Mouse (Mus musculus) olfactory bulb, adult 2 months (tissue): ENCODE data around the gene Ggt7. TPM values are rescaled to one million over a fixed set of nuclear protein-coding genes. Genes with fewer than 3 reads are reported as not detected.
"Not testable (repeated sequence)": the region's sequence is repeated elsewhere in the genome, so short reads cannot be mapped to it uniquely, and the experiment has no call there.

Experiments used
- H3K27ac ChIP-seq: fragments of 200-500 bp; 2 replicates; pipeline ENCODE4 v1.5.1; 2012; ENCODE audit warnings: low read depth, low read length; ENCODE audit not compliant: insufficient read depth
- H3K4me1 ChIP-seq: fragments of 200-500 bp; 2 replicates; pipeline ENCODE4 v1.6.1; 2012; ENCODE audit warnings: low read length; ENCODE audit not compliant: control insufficient read depth, insufficient read depth
- H3K4me3 ChIP-seq: fragments of 200-500 bp; 2 replicates; pipeline ENCODE4 v1.5.1; 2012; ENCODE audit warnings: mild to moderate bottlenecking, low read depth, low read length, moderate library complexity; ENCODE audit not compliant: insufficient read depth
- CTCF ChIP-seq: fragments of 200-500 bp; IDR thresholded peaks from 2 replicates; pipeline ENCODE4 v1.5.1; 2012; ENCODE audit warnings: low read depth, mild to moderate bottlenecking, low read length, moderate library complexity; ENCODE audit not compliant: insufficient read depth
- POLR2A ChIP-seq: fragments of 200-500 bp; IDR thresholded peaks from 2 replicates; pipeline ENCODE4 v1.6.1; 2012; ENCODE audit warnings: mild to moderate bottlenecking, low read depth, low read length, moderate library complexity; ENCODE audit not compliant: insufficient read depth
- WGBS: fragments of 180-500 bp; shearing (Covaris S2); methylation state at CpG from one replicate; pipeline ENCODE4 v1.1.7; 2018; 5-methylcytosine and 5-hydroxymethylcytosine counted together
- polyA plus RNA-seq: library from polyadenylated mRNA; stranded (reverse); fragments of >200 nt; gene quantifications from 2 replicates; pipeline ENCODE4 v1.2.4, GENCODE M21; 2012; ENCODE audit warnings: low replicate concordance; ENCODE audit not compliant: missing spikeins, insufficient read depth, insufficient read length

The Ggt7 gene
- polyA plus RNA-seq, 1 experiment: not detected

GRCm38 (mm10) chr2:155540822-155541458, 22.9 kb upstream of the Ggt7 start:
- Histone ChIP-seq H3K4me1 (no peaks in the 10 kb centered on the region), H3K27ac (0 out of 2 replicates have a peak overlapping the region, but pooled peaks have one; percentile 25), H3K4me3 (no peak overlapping the region)
- 40% methylated on average over 6 of the region's 6 CpGs for WGBS
- TF ChIP-seq CTCF: no peak
- TF ChIP-seq POLR2A: no peak

DNA sequence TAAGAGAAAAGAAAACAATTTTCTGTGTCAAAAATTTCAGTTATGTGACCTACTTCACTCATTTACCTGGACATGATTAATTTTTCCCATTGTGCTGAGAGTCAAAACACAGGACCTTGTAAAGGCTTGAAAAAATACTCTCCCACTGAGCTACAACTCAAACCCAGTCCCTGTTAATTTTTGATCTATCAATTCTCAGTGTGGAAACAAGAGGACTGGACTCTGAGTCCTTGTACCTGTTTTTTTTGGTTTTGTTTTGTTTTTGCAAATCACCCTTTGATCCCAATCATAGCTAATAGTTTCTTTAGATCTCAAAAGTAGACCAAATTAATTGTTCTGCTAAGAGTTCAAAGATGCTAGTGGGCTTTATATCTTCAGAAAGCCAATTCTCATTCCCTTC, 21.7 kb upstream of the Ggt7 start:
- Histone ChIP-seq H3K27ac (no peak overlapping the region), H3K4me1 (no peaks in the 10 kb centered on the region), H3K4me3 (no peak overlapping the region)
- TF ChIP-seq CTCF (no peak), POLR2A (no peak)

DNA sequence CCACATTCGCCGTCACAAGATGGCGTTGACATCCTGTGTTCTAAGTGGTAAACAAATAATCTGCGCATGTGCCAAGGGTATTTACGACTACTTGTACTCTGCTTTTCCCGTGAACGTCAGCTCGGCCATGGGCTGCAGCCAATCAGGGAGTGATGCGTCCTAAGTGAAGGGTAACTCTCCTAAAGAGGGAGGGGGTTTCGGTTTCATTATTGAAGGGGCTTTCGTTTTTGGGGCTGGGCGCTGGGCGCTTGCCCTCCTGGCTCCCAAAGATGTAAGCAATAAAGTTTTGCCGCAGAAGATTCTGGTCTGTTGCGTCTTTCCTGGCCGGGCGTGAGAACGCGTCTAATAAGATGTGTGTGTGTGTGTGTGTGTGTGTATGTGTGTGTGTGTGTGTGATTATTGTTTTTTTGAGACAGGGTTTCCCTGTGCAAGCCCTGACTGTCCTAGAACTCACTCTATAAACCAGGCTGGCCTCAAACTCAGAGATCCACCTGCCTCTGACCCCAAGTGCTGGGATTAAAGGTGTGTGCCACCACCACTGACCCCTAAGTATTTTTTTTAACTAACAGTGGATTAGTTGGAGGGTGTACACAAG, 20.5 kb upstream of the Ggt7 start:
- H3K4me1 ChIP-seq, H3K27ac ChIP-seq: not testable (repeated sequence)
- peak overlapping the region; percentile 27 for H3K4me3 ChIP-seq
- WGBS: 75% methylated on average over 18 of the region's 19 CpGs

DNA sequence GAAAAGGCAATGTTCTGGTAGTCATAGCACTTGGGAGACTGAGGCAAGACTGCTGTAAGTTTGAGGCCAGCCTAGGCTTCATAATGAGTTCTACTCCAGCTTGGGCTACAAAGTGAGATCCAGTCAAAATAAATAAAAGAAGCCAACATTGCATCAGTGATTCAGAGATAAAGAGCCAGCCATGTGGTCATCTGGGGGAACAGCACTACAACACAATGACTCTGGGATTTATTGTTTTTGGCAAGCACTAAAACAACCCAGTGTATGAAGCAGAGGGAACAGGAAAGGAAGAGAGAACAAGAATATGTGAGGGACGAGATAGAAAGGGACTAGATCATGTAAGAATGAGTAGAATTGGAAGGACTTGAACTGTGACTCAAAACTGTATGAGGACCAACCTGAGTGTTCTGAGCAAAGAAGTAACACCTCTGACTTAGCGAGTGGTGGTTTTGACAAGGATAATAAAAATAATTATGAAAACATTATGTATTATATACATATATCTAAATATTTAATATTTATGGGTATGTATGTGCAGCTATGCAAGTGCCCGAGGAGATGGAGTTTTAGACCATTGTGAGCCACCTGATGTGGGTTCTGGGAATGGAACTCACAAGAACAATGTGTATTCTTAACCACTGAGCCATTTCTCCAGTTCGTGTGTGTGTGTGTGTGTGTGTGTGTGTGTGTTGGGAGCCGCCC, 19.9 kb upstream of the Ggt7 start:
- WGBS: 63% methylated on average over 5 of the region's 5 CpGs
- TF ChIP-seq POLR2A (no peak), CTCF (no peak)
- Histone ChIP-seq H3K4me1 (no peaks in the 10 kb centered on the region), H3K27ac (no peak overlapping the region), H3K4me3 (no peak overlapping the region)

- H3K4me3 ChIP-seq: no peak overlapping the region
- H3K4me1 ChIP-seq: no peaks in the 10 kb centered on the region
- TF ChIP-seq CTCF (no peak), POLR2A (no peak)
- no peak overlapping the region for H3K27ac ChIP-seq
Observed at GRCm38 (mm10) chr2:155536292-155536691, 18.3 kb upstream of the Ggt7 start.

- Histone ChIP-seq H3K4me3 (no peak overlapping the region), H3K27ac (no peak overlapping the region), H3K4me1 (no peaks in the 10 kb centered on the region)
- TF ChIP-seq POLR2A (no peak), CTCF (no peak)
- 83% methylated on average over 5 of the region's 5 CpGs for WGBS
Observed at GRCm38 (mm10) chr2:155527367-155527766, 9.3 kb upstream of the Ggt7 start.

DNA sequence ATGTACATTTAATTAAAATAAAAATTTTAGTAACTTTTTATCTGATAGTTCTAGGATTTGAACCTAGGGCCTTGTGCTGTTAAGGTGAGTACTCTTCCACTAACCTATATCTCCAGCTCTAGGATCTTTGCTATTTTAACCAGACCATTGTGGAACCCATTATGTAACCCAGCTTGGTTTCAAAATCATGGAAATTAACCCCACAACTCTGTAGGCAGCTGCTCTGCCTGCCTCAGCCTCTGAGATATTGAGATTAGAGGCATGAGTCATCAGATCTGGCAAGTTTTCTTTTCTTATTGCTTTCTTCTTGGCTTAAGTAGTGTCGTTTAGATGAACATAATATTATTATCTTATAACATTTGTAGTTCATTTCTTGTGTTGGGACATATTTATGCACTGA, 6.3 kb upstream of the Ggt7 start:
- no peak overlapping the region for H3K4me3 ChIP-seq
- no peak overlapping the region for H3K27ac ChIP-seq
- WGBS: 39% methylated on average over 1 of the region's 1 CpGs
- no peaks in the 10 kb centered on the region for H3K4me1 ChIP-seq
- TF ChIP-seq CTCF (no peak), POLR2A (no peak)

DNA sequence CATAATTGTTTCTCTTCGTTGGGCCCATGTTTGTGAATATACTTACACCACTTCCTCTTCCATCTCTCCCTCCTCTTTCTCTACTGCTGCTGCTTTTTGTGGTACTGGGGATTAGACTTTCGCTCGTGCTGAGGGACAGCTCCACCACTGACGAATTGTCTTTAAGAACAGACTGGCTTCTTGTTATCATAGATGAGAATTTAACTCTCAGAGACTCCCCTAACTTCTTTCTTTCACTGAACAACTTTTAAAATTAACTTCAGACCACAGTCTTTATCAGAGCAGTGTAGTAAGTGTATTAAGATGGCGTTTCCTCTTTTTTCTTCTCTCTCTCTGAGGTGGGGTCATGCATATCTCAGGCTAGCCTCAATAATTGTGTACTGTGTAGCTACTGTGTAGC, 5.7 kb upstream of the Ggt7 start:
- no peak overlapping the region for H3K27ac ChIP-seq
- H3K4me3 ChIP-seq: no peak overlapping the region
- no peak for TF ChIP-seq CTCF
- no peak for TF ChIP-seq POLR2A
- H3K4me1 ChIP-seq: peaks cover 2% of the 10 kb centered on the region; the same call in 1 of the 2 replicates
- 76% methylated on average over 5 of the region's 5 CpGs for WGBS

DNA sequence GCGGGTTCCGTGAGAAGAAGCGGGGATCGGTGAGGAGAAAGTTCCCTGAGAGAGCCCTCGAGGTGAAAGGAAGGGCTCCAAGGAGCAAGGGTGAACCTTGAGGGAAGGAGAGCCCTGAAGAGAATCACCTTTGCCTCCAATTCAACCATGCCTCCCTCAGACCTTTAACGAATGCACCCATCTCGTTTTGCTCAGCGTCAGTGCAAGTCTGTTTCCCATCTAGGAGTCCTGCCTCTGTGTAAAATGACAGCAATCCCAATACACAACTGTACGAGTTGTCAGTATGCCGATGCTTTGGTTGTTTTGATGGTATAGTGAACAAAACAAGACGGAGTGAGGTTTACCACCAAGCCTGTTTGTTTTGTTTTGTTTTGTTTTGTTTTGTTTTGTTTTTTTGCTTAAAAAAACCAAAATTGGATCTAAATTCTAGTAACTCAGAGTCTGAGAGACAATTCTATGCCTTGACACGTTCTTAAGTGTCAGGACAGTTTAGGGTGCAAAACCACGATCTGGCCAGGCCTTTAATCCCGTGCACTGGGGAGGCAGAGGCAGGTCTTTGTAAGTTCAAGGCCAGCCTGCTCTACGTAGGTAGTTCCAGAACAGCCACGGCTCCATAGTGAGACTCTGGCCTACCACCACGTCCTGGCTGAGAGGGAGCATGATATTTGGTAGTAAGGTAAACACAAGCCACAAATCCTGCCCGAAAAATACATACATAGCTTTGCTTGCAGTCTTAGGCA, 664 bp upstream of the Ggt7 start:
- H3K27ac ChIP-seq: no peak overlapping the region
- H3K4me1 ChIP-seq: peaks cover 13% of the 10 kb centered on the region
- WGBS: 20% methylated on average over 18 of the region's 18 CpGs
- H3K4me3 ChIP-seq: peak overlapping the region; percentile 81
- no peak for TF ChIP-seq CTCF
- TF ChIP-seq POLR2A: no peak
